In the genomic region with DNA sequence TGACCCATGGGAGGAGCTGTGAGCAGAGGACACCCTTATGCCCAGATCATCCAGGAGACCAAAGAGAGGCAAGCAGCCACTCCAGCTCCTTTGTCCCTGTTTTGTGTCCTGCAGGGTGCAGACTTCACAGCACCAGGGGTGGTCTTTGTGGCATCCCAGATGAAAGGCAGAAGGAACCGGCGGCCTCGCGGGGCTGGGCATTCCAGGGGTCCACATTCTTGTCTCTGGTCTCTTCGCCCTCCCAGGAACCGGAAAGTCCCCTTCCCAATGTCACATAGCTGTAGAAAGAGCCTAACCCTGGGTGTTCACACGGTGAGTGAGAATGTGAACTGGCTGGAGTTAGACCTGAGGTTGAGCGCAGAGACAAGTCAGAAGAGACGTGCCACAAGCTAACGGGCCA, we compare ENCODE assay signal across 36 mouse cellular contexts. TPM values are rescaled to one million over a fixed set of nuclear protein-coding genes. Genes with fewer than 3 reads are reported as not detected.
"Had no signal": no experiment of that assay in that cellular context is flagged by ENCODE, and none has a peak within 500 bp of the region (broad histone marks: within the 10 kb centered on the region; RNA-seq: fewer than 3 reads in every experiment).

No protein-coding gene starts in this region.

- H3K36me3 ChIP-seq: hindbrain, embryonic 10.5 days; hindbrain, embryonic 12.5 days; intestine, embryonic 15.5 days; limb, embryonic 10.5 days; limb, embryonic 12.5 days; liver, embryonic 12.5 days had no signal

- H3K4me1 ChIP-seq: intestine, embryonic 15.5 days; liver, embryonic 12.5 days had no signal

- H3K9me3 ChIP-seq: hindbrain, embryonic 10.5 days; hindbrain, embryonic 12.5 days; intestine, embryonic 15.5 days; limb, embryonic 10.5 days; liver, embryonic 12.5 days had no signal

- H3K4me2 ChIP-seq: hindbrain, embryonic 12.5 days; hindbrain, embryonic 14.5 days; intestine, embryonic 15.5 days; limb, embryonic 12.5 days; liver, embryonic 12.5 days had no signal

- DNase-seq: forebrain, postnatal 0 days; gastrocnemius, adult 2 months; gastrocnemius, postnatal 10 days; gastrocnemius, postnatal 25 days; heart, adult 18-20 months; heart, postnatal 10 days; heart, postnatal 4 days; kidney, adult 18-20 months; kidney, adult 8-10 months; kidney, postnatal 10 days; kidney, postnatal 25 days; kidney, postnatal 4 days; liver had no signal

- ATAC-seq: forebrain, postnatal 0 days; hindbrain, embryonic 16.5 days; inflammation-experienced regulatory T-cells, adult 6 months; intestine, embryonic 15.5 days; intestine, postnatal 0 days; liver, embryonic 12.5 days had no signal

- H3K4me3 ChIP-seq: gastrocnemius, adult 2 months; hindbrain, embryonic 10.5 days; hindbrain, embryonic 12.5 days; intestine, embryonic 15.5 days; layer of hippocampus, adult 2 months; left cerebral cortex, adult 2 months; limb, embryonic 10.5 days; limb, embryonic 12.5 days; liver, embryonic 12.5 days had no signal

- H3K27me3 ChIP-seq: hindbrain, embryonic 12.5 days had no signal

- H3K27ac ChIP-seq: gastrocnemius, adult 2 months; hindbrain, embryonic 10.5 days; hindbrain, embryonic 12.5 days; hindbrain, embryonic 14.5 days; intestine, embryonic 15.5 days; layer of hippocampus, adult 2 months; left cerebral cortex, adult 2 months; limb, embryonic 10.5 days; limb, embryonic 12.5 days; liver, embryonic 12.5 days; liver, embryonic 14.5 days had no signal

- H3K9ac ChIP-seq: forebrain, postnatal 0 days; hindbrain, embryonic 12.5 days; hindbrain, embryonic 14.5 days; intestine, embryonic 15.5 days; limb, embryonic 12.5 days; liver, embryonic 12.5 days; liver, embryonic 14.5 days had no signal

RNA-seq across cellular contexts. Expression of a gene that starts 27.0 kb away (rescaled TPM):
- total RNA-seq: gastrocnemius, adult 2 months; gastrocnemius, postnatal 10 days; gastrocnemius, postnatal 25 days; gastrocnemius, postnatal 4 days; granulocyte monocyte progenitor cell, adult 5-6 weeks; heart, postnatal 10 days; heart, postnatal 4 days had no signal
- polyA plus RNA-seq: heart, embryonic 14.5 days; heart, embryonic 16.5 days; inflammation-experienced regulatory T-cells, adult 6 months; kidney, embryonic 14.5 days; limb, embryonic 10.5 days; limb, embryonic 12.5 days; liver, embryonic 12.5 days had no signal

RNA-seq across cellular contexts. Expression of a gene that starts 30.8 kb away (rescaled TPM):
- total RNA-seq: forebrain, postnatal 0 days; gastrocnemius, adult 2 months; gastrocnemius, postnatal 10 days; gastrocnemius, postnatal 25 days; gastrocnemius, postnatal 4 days; granulocyte monocyte progenitor cell, adult 5-6 weeks; heart, adult 18-20 months; heart, postnatal 10 days; heart, postnatal 4 days; layer of hippocampus, adult 2 months; layer of hippocampus, postnatal 10 days; layer of hippocampus, postnatal 25 days; left cerebral cortex, adult 2 months; left cerebral cortex, postnatal 14 days had no signal
- polyA plus RNA-seq: heart, embryonic 14.5 days; hindbrain, embryonic 10.5 days; hindbrain, embryonic 12.5 days; hindbrain, embryonic 14.5 days; hindbrain, embryonic 16.5 days; inflammation-experienced regulatory T-cells, adult 6 months; intestine, embryonic 15.5 days; intestine, postnatal 0 days; kidney, embryonic 14.5 days; kidney, embryonic 16.5 days; limb, embryonic 10.5 days; limb, embryonic 12.5 days; liver, embryonic 12.5 days; liver, embryonic 14.5 days; liver, embryonic 16.5 days had no signal
